In genomic region chr13:85506875-85507274, GRCm38 (mm10) we compare ENCODE assay signal across 11 mouse cellular contexts.
A peak's percentile ranks its signal among the peaks of the same experiment; 100 is the strongest.
DNase-seq lines count a peak whose midpoint lies in the region; ATAC-seq and TF ChIP-seq lines count a peak whose summit lies in the region.
"Had no signal": no experiment of that assay in that cellular context is flagged by ENCODE, and none has a peak within 500 bp of the region (broad histone marks: within the 10 kb centered on the region; RNA-seq: fewer than 3 reads in every experiment).

No protein-coding gene starts in this region.

- H3K36me3 ChIP-seq in kidney, postnatal 0 days (ENCODE audit: insufficient read depth, low read length) = no peaks in the 10 kb centered on the region
- H3K36me3 ChIP-seq in hindbrain, embryonic 12.5 days = no peaks in the 10 kb centered on the region
- H3K36me3 ChIP-seq: forebrain, embryonic 15.5 days had no signal

- H3K9me3 ChIP-seq in kidney, postnatal 0 days (replicated peaks; ENCODE audit: low read length) = no peaks in the 10 kb centered on the region
- H3K9me3 ChIP-seq in hindbrain, embryonic 12.5 days (replicated peaks) = no peaks in the 10 kb centered on the region
- H3K9me3 ChIP-seq: forebrain, embryonic 15.5 days had no signal

- peak; percentile 33; the same call in 1 of the 2 replicates for ATAC-seq in kidney, postnatal 0 days (replicated peaks; ENCODE audit: low FRiP score, low read depth)
- peak; percentile 67 for ATAC-seq in activated CD4-positive, CD25-positive, alpha-beta regulatory T cell, adult 4 months
- peak; percentile 16 for ATAC-seq in megakaryocyte progenitor cell, adult 5-6 weeks (replicated peaks; ENCODE audit: poor library complexity)
- ATAC-seq in hindbrain, embryonic 12.5 days (ENCODE audit: low FRiP score) = no peak
- ATAC-seq: forebrain, embryonic 15.5 days had no signal

- no peak overlapping the region for H3K27ac ChIP-seq in kidney, postnatal 0 days
- no peak overlapping the region for H3K27ac ChIP-seq in hindbrain, embryonic 12.5 days
- H3K27ac ChIP-seq in gastrocnemius, adult 2 months = no peak overlapping the region
- H3K27ac ChIP-seq: forebrain, embryonic 15.5 days had no signal

- H3K4me3 ChIP-seq in kidney, postnatal 0 days (replicated peaks; ENCODE audit: low read depth, low read length) = no peak overlapping the region
- no peak overlapping the region for H3K4me3 ChIP-seq in hindbrain, embryonic 12.5 days
- no peak overlapping the region for H3K4me3 ChIP-seq in gastrocnemius, adult 2 months
- H3K4me3 ChIP-seq: forebrain, embryonic 15.5 days had no signal

- no peaks in the 10 kb centered on the region for H3K27me3 ChIP-seq in kidney, postnatal 0 days (ENCODE audit: insufficient read depth, low read length)
- no peaks in the 10 kb centered on the region for H3K27me3 ChIP-seq in hindbrain, embryonic 12.5 days
- H3K27me3 ChIP-seq: forebrain, embryonic 15.5 days had no signal

- H3K9ac ChIP-seq in kidney, postnatal 0 days (ENCODE audit: low read depth, low read length) = no peak overlapping the region
- no peak overlapping the region for H3K9ac ChIP-seq in hindbrain, embryonic 12.5 days
- H3K9ac ChIP-seq: forebrain, embryonic 15.5 days had no signal

- TF ChIP-seq CTCF in kidney, postnatal 0 days (IDR thresholded peaks at IDR 0.05; ENCODE audit: low read depth) = no peak
- no peak for TF ChIP-seq CTCF in gastrocnemius, adult 2 months (IDR thresholded peaks at IDR 0.05)

- 24% methylated on average over 1 of the region's 1 CpGs for WGBS in kidney, postnatal 0 days
- 72% methylated on average over 1 of the region's 1 CpGs for WGBS in hindbrain, embryonic 12.5 days

- intact Hi-C loops in gastrocnemius, adult 2 months (cut with DNase I) = no loop called here

- H3K4me2 ChIP-seq in kidney, postnatal 0 days (ENCODE audit: low read length) = no peak overlapping the region
- no peak overlapping the region for H3K4me2 ChIP-seq in hindbrain, embryonic 12.5 days (replicated peaks)
- H3K4me2 ChIP-seq: forebrain, embryonic 15.5 days had no signal

- peak; percentile 4 for DNase-seq in kidney, postnatal 0 days (ENCODE audit: low spot score)
- DNase-seq in kidney, postnatal 36 days = no peak
- peak; percentile 77 for DNase-seq in thymus, postnatal 14 days
- DNase-seq in gastrocnemius, adult 2 months = no peak
- no peak for DNase-seq in layer of hippocampus, postnatal 36 days
- DNase-seq: cerebellum, postnatal 36 days; midbrain, embryonic 14.5 days had no signal

- H3K4me1 ChIP-seq in kidney, postnatal 0 days (replicated peaks; ENCODE audit: insufficient read depth, low read length) = 0 out of 2 replicates have a peak, but pooled peaks cover 3% of the 10 kb centered on the region
- no peaks in the 10 kb centered on the region for H3K4me1 ChIP-seq in hindbrain, embryonic 12.5 days
- H3K4me1 ChIP-seq: forebrain, embryonic 15.5 days had no signal

Comparison
In these comparisons a context has a peak if more than half of its experiments do, and no peak if none do; other contexts are left out.
1. DNase-seq: peak in kidney, postnatal 0 days (single experiment) and thymus, postnatal 14 days (single experiment); none in kidney, postnatal 36 days (0 of 2), gastrocnemius, adult 2 months (single experiment) and layer of hippocampus, postnatal 36 days (0 of 2).